Mouse (Mus musculus) bone marrow macrophage, adult 2 months (primary cell): Measurements from ENCODE around the gene Tspan7. TPM values are rescaled to one million over a fixed set of nuclear protein-coding genes. Genes with fewer than 3 reads are reported as not detected.

Experiments used
- H3K27ac ChIP-seq: 2 replicates; pipeline ENCODE4 v1.5.1; 2012; ENCODE audit warnings: low read depth, low read length; ENCODE audit not compliant: insufficient read depth
- H3K4me1 ChIP-seq: 2 replicates; pipeline ENCODE4 v1.6.1; 2012; ENCODE audit warnings: low read length; ENCODE audit not compliant: control insufficient read depth, insufficient read depth
- H3K4me3 ChIP-seq: 2 replicates; pipeline ENCODE4 v1.5.1; 2012; ENCODE audit warnings: mild to moderate bottlenecking, low read length, moderate library complexity; ENCODE audit not compliant: insufficient read depth
- CTCF ChIP-seq: IDR thresholded peaks from 2 replicates; pipeline ENCODE4 v1.5.1; 2012; ENCODE audit warnings: low read depth, mild to moderate bottlenecking, low read length, moderate library complexity
- POLR2A ChIP-seq: IDR thresholded peaks from 2 replicates; pipeline ENCODE4 v1.6.1; 2012; ENCODE audit warnings: mild to moderate bottlenecking, low read depth, low read length, borderline replicate concordance
- polyA plus RNA-seq: library from polyadenylated mRNA; stranded (reverse); fragments of >200 nt; gene quantifications from 2 replicates; pipeline ENCODE4 v1.2.4, GENCODE M21; 2012; ENCODE audit not compliant: missing spikeins, insufficient read depth, insufficient read length

Tspan7 gene
- polyA plus RNA-seq = 0.21 TPM in 1 of 2 replicates, not detected in the other

DNA sequence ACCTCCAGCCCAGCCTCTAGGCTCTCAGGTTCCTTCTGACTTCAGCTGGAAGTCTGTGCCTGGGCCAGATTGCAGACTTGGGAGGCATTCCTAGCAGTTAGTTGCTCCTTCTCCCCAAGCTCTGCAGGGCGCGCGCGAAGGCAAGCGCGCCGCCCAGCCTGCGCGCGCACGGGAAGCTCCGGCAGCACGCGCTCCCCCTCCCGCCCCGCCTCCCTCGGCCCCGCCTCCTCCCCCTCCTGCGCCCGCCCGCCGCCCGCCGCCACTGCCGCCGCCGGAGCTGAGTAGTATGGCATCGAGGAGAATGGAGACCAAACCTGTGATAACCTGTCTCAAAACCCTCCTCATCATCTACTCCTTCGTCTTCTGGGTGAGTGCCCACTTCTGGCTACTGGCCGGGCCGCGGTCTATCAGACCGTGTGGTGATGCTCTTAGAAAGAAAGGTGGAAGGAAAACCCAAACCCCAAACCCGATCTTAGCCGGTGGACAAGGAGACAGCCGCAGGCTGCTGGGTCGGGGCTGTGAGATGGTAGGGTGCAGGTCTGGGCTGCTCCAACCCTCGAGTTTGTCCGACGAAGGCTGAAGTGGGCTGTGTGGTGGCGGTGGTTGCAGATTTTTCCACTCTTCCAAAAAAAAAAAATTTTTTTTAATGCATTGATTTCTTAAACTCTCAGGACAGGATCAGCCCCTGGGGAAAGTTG, at the start of gene Tspan7:
Gene Tspan7 (plus strand): TSS at position 287 of the 698 bp plus-strand sequence.
- H3K27ac ChIP-seq = no peak within 1 kb of the TSS
- peak within 1 kb of the TSS; percentile 66 for H3K4me3 ChIP-seq
- TF ChIP-seq POLR2A = no peak
- no peak for TF ChIP-seq CTCF
- H3K4me1 ChIP-seq = peaks cover 3% of the 10 kb centered on the region

DNA sequence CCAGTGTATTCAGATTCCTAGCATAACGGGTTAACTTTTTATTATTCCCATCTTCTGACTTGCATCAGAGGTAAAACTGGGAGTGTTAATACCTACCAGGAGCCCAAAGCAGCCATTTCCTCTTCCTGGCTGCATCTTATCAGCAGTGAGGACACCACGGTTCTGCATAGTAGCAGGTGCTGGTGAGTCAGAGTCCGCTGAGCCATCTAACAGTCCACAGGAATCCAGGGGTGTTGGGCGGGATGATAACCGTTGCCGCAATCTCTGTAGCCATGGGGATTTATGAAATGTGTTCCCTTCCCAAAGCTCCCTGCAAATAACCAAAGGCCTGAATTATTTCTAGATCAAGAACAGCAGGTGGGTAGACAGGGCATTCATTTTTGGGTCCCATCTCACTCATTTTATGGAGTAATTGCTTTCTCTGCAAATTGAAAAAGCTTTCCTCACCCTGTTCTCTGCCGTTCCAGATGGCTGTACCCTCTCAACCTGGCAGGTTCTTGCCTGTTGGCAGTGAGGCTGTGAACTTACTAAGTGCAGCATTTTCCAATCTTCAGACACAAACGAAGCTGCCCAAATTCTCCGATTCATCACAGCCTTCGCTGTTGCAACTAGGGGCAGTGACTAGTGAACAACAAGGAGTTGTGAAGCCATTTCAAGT, 35.5 kb upstream of the Tspan7 start:
- Histone ChIP-seq H3K4me1 (no peaks in the 10 kb centered on the region), H3K4me3 (no peak overlapping the region), H3K27ac (no peak overlapping the region)
- TF ChIP-seq POLR2A = no peak
- no peak for TF ChIP-seq CTCF

DNA sequence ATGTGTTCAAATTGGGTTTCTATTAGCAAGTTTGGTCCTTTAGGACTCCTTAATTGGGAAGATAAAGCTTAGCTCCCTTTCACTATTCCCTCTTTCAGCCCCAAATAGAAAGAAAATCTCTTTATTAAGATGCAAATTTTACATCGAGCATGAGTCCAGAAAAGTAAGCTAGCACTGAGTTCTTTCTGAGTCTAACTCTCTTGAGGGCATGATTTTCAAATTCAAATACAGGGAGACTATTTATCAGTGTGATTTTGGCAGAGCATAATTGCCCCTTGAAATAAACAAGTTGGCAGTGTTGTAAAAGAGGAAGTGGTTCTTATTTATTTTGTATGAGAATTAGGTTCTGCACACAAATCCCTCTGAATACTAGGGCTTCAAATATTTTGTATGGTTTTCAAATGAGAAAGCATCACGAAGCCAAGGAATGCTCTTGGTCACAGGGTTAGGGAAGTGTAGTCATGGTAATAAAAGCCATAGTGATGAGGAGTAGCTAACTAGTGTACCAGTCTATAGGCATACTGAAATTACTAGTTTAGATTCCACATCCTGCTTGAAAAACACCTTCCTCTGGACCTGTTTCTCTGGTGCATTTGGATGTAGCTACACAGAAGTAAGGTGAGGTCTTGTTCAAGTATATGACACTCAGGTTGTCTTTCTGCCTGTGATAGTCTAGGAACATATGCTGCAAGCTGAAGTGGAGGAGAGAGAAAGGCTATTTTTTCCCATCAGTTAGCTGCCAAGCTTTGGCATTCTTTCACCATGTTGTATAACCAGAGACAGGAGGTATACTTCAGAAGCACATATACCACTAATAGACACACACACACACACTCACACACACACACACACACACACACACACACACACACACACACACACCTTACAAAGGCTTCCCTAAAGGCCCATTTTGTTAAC, 34.6 kb upstream of the Tspan7 start:
- Histone ChIP-seq H3K4me3 (no peak overlapping the region), H3K27ac (no peak overlapping the region), H3K4me1 (no peaks in the 10 kb centered on the region)
- TF ChIP-seq CTCF (no peak), POLR2A (no peak)

DNA sequence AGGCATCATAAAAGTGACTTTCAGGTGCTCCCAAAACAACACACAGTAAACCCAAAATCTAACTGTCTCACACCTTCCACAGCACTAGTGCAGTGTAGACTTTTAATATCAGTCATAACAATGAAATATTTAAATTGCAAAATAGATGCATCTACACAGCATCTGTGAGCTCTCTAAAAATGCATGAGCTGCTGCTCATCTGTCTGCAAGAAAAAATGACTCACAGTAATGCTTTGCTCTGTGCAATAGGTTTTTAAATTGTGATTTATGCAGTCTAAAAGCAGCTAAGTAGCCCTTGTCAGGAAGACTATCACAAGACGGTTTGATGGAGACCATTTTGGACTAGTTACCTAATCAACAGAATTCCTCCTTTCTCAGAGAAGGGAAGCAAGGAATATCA, 31.2 kb upstream of the Tspan7 start:
- Histone ChIP-seq H3K27ac (no peak overlapping the region), H3K4me1 (no peaks in the 10 kb centered on the region), H3K4me3 (no peak overlapping the region)
- TF ChIP-seq POLR2A (no peak), CTCF (no peak)

- no peak overlapping the region for H3K27ac ChIP-seq
- no peak for TF ChIP-seq CTCF
- no peak for TF ChIP-seq POLR2A
- H3K4me1 ChIP-seq = no peaks in the 10 kb centered on the region
- no peak overlapping the region for H3K4me3 ChIP-seq
Observed at GRCm38 (mm10) chrX:10457256-10457655, 27.7 kb upstream of the Tspan7 start.

DNA sequence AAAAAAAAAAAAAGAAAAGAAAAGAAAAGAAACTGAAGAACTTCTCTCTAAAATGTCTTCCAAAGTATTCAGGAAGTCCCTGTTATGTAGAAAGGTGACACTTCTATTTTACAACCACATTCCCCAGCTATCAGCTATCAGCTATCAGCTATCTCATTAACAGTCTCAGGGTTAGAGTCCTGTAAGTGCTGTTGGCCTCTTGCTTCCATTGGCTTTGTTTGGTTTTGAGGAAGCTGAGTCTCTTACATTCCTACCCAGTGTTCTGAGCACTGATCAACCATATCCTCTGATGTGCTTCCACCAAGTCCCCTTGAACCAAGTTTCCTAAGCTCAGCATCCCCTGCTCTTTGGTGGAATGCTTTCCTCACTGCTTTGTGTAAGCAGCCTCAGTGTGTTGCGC, 7.9 kb upstream of the Tspan7 start:
- Histone ChIP-seq H3K4me3 (no peak overlapping the region), H3K27ac (no peak overlapping the region), H3K4me1 (no peaks in the 10 kb centered on the region)
- TF ChIP-seq CTCF (no peak), POLR2A (no peak)

GRCm38 (mm10) chrX:10479031-10479886, 5.7 kb upstream of the Tspan7 start:
- Histone ChIP-seq H3K4me1 (no peaks in the 10 kb centered on the region), H3K4me3 (no peak overlapping the region), H3K27ac (no peak overlapping the region)
- TF ChIP-seq CTCF = no peak
- TF ChIP-seq POLR2A = no peak

- TF ChIP-seq CTCF = no peak
- H3K4me3 ChIP-seq = no peak overlapping the region
- peaks cover 3% of the 10 kb centered on the region for H3K4me1 ChIP-seq
- no peak overlapping the region for H3K27ac ChIP-seq
Observed at GRCm38 (mm10) chrX:10479943-10480342, 5.0 kb upstream of the Tspan7 start.

- Histone ChIP-seq H3K4me3 (peak overlapping the region; percentile 66), H3K27ac (no peak overlapping the region), H3K4me1 (peaks cover 3% of the 10 kb centered on the region)
- TF ChIP-seq CTCF = no peak
- TF ChIP-seq POLR2A = no peak
Observed at GRCm38 (mm10) chrX:10485664-10486211, 780 bp downstream of the Tspan7 start.
